Mouse (Mus musculus) induced T-regulatory cell, adult 2 months (primary cell): ENCODE measurements around the gene Il21r.
A peak's percentile ranks its signal among the peaks of the same experiment; 100 is the strongest.

Source experiments
- DNase-seq: peaks from one replicate; pipeline ENCODE4 v3.0.0-alpha.2; 2012; ENCODE audit warnings: low read depth

The Il21r gene

DNA sequence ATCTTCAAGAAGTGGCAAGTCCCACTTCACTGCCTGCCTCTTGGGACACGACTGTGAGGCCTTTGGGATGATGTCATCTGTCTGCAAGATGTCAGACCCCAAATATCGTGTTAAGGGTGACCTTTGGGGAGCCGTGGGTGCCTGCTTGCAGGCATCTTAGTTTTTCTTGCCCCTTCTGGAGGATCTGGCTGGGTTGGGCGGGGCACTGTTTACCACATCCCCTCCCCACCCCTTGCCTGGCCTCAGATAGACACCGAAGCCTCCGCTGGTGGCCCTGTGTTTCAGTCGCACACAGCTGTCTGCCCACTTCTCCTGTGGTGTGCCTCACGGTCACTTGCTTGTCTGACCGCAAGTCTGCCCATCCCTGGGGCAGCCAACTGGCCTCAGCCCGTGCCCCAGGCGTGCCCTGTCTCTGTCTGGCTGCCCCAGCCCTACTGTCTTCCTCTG is at the start of gene Il21r:
Gene Il21r (plus strand): TSS at position 245 of the 447 bp plus-strand sequence.
- peak; percentile 87 for DNase-seq

GRCm38 (mm10) chr7:125553653-125554428 is 49.4 kb upstream of the Il21r start:
- peak; percentile 58 for DNase-seq

GRCm38 (mm10) chr7:125554456-125555114 is 48.6 kb upstream of the Il21r start:
- DNase-seq: peak; percentile 80

DNA sequence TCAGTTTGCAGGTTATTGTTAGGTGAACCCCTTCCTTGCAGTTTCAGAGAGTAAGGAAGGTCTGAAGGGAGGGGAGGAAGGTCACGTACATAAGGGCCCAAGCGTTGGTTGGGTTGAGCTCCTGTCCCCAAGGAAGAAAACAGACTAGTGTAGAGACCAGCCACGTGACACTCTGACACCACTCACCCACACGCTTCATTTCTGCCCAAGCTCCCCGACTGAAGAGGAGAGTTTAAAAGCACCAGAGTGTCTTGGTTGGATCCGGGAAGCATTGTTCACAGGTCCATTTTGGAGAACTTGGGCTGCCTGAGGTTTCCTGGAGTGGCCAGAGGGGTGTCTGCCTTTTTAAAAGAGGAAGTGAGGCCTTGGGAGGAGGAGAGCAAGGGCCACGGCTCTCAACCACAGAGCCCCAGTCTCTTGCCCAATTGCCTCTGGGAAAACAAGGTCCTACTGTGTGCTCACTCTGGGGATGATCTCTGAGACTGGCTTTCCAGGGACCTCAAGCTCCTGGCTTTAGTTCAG is 47.8 kb upstream of the Il21r start:
- peak; percentile 76 for DNase-seq

DNA sequence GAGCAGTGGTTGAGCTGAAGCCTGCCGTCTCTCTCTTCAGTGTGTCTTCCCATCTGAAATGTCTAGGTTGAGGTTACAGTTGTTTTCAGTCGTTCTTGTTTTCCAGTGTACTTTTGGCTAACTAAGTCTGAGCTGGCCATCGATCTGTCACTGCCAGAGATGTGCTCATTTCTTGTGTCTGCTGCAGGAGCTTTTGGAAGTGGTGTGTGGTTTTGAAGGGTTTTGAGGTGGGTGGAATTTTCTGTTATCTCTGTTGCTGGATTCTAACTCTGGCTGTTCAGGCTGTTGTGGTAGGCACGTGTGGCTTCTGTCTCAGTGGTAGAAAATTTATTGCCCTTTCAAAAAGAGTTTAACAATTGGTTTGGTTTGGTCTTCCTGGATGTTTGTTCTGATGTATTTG is 47.1 kb upstream of the Il21r start:
- peak; percentile 72 for DNase-seq

- DNase-seq: peak; percentile 67
Observed at GRCm38 (mm10) chr7:125556865-125557264, 46.4 kb upstream of the Il21r start.

DNA sequence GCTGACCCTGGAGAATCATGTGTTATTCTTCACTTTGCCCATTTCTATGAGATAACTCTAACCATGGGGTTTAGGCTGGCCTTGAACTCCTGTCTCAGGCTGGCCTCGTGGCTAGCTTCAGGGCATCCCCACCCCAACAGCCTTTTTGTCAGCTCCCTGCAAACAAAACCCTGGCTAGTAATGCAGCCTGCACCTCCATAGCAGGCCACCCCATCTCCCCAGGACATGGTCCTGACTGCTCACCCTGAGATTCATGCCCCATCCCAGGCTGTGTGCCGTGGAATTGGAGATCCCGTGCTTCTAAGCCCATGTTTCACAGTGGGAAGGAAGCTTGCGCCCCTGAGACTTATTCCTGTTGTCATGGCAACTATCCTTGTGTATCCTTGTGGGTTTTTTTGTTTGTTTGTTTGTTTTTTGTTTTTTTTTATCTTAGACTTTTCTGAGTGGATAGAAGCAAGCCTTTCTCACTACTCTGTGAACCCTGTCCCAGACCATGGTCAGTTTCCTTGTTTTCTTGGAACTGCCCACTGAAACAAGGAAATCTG is 44.8 kb upstream of the Il21r start:
- DNase-seq: peak; percentile 40

- peak; percentile 60 for DNase-seq
Observed at GRCm38 (mm10) chr7:125558997-125559396, 44.2 kb upstream of the Il21r start.

GRCm38 (mm10) chr7:125559537-125559936 is 43.7 kb upstream of the Il21r start:
- DNase-seq: no peak

- peak; percentile 44 for DNase-seq
Observed at GRCm38 (mm10) chr7:125560146-125560785, 43.0 kb upstream of the Il21r start.

- DNase-seq: peak; percentile 85
Observed at GRCm38 (mm10) chr7:125561085-125561690, 42.0 kb upstream of the Il21r start.

GRCm38 (mm10) chr7:125562413-125562812 is 40.8 kb upstream of the Il21r start:
- no peak for DNase-seq

GRCm38 (mm10) chr7:125563093-125563492 is 40.1 kb upstream of the Il21r start:
- DNase-seq: no peak

- no peak for DNase-seq
Observed at GRCm38 (mm10) chr7:125564316-125565024, 38.8 kb upstream of the Il21r start.

DNA sequence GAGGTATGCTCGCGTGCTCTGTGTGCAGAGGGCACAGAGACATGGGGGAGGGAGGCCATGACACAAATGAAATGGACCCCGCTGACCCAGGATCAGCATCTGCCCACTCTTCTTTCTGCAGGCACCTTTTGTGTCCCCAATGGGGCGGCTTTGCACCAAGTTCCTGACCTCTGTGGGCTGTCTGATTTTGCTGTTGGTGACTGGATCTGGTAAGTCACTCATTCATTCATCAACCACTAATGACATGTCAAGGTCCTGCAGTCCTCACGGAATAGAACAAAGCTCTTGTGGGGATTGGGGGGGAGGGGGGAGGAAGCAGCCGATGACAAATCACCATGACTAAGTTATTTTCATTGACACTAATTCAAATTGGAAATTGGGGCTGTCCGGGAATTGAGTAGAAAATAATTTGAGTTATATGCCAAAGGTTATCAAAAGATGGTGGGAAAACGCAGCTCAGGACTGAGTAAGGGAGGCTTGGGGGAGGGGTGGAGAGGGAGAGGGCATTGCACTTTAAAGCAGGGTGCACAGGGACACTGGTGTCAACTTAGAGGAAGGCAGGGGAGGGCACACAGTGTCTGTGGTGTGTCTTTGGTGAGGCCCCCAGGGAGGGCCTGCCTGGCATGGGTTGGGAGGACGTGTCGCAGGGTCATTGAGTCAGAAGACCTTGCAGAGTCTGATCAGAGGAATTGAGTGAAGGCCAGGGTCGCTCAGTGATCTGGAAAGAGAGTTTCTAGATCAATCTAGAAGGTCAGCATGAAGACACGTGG is 37.5 kb upstream of the Il21r start:
- DNase-seq: no peak

DNA sequence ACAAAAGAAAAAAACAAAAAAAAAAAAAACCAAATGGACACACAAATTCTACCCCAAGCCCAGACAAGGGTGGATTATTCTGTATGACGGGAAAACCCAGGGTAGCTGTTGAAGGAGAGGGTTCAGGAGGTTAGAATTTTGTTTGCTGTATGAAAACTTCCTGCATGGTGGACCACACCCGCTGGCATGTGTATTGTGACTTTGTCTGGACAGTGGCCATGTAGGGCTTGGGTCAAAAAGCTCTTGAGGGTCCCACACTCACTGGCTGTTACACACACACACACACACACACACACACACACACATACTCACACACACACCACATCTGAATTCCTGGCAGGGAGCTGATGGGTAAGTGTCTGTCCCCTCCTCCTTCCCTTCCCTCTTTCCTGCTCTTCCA is 36.8 kb upstream of the Il21r start:
- no peak for DNase-seq

DNA sequence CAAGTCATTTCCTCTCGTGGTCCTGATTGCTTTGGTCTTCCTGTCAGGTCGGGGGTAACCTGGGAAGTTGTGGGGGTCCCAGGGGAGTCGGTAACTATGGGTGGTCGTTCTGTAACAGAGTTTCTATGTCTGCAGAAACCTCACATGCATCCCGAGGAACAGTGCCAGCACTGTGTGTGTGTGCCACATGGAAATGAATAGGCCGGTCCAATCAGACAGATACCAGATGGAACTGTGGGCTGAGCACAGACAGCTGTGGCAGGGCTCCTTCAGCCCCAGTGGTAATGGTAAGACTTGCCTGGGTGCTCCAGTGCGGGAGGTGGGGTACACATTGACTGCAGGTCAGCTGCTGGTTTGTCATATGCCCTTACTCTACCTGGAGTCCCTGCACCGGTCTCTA is 34.3 kb upstream of the Il21r start:
- no peak for DNase-seq

DNA sequence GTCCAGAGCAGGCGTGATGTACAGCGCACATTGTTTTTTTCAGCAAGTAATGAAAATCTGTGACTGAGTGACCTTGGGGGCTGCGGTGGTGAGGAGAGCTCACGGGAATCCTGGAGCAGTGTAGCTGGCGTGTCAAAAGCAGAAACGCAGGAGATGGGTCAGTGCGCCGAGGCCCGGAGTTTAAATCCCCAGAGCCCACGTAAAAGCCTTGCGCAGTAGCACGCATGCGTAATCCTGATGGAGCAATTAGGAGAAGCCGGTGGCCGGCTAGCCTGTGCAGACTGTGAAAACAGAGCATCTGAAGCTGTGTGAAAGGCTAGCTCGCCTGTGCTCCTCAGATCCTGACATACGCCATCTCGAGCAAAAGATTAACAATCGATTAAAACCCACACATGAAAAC is 31.3 kb upstream of the Il21r start:
- DNase-seq: no peak

GRCm38 (mm10) chr7:125572737-125573136 is 30.5 kb upstream of the Il21r start:
- no peak for DNase-seq

GRCm38 (mm10) chr7:125573849-125574248 is 29.4 kb upstream of the Il21r start:
- no peak for DNase-seq

GRCm38 (mm10) chr7:125574832-125575231 is 28.4 kb upstream of the Il21r start:
- no peak for DNase-seq
